Mouse (Mus musculus): ENCODE data around the gene Nrp2. TPM values are rescaled to one million over a fixed set of nuclear protein-coding genes. Genes with fewer than 3 reads are reported as not detected.

Gene Nrp2
- polyA plus RNA-seq, 1 experiment from 2014 or later: 20.5 TPM

DNA sequence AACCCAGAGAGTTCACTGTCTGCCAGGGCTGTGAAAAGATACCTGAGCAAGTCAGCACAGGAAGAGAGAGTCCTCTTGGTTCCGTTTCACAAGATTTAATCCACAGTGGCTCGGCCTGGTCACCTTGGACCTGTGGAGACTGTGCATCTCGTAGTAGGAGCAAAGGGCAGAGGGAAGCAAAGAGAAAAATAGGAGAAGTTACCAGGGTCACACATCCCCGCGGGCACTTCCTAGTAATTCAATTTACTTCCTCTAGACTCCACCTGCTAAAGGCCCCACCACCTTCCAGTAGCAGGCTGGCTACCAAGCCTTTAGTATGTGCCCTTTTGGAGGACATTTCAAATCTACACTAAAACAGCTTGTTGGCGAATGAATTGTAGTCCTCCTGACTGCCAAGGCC, 11.9 kb upstream of the Nrp2 start:
- no peak for DNase-seq (ENCODE audit: low spot score)
- Histone ChIP-seq H3K4me3 (no peak overlapping the region), H3K4me1 (peaks cover 14% of the 10 kb centered on the region), H3K27ac (replicated peaks) (no peak overlapping the region), H3K36me3 (replicated peaks) (no peaks in the 10 kb centered on the region), H3K9me3 (no peaks in the 10 kb centered on the region), H3K27me3 (replicated peaks; ENCODE audit: low read depth, poor library complexity, severe bottlenecking) (peaks cover 4% of the 10 kb centered on the region; the same call in 1 of the 2 replicates)
- 79% methylated on average over 6 of the region's 6 CpGs for WGBS

DNA sequence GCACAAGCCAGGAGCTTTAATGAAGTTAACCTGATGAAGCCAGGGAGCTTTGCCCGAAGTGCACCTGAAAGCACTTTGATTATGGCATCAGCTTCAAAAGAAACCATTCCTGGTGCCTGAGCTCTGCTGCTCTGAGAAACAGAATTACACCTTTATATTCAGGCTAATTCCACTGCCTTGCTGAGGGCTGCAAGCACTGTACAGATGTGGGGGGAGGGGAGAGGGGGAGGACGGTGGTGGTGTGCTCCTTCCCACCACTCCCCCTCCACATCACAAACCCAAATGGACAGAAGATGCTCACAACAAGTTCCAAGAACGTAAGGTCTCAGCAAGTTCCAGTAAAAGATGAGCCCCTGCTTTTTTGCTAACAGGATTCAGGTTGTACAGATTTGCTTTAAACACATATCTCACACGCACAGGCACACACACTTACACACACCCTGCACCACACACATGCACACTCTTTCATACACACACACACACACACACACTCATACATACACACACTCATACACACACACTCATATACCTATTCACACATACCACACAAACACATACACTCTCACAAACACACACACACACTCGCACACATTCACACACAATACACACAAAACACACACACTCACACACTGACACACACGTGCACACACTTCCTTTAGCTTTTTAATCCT, 6.6 kb upstream of the Nrp2 start:
- 55% methylated on average over 6 of the region's 6 CpGs for WGBS
- Histone ChIP-seq H3K27me3 (replicated peaks; ENCODE audit: low read depth, poor library complexity, severe bottlenecking) (peaks cover 29% of the 10 kb centered on the region), H3K36me3 (replicated peaks) (no peaks in the 10 kb centered on the region), H3K27ac (replicated peaks) (no peak overlapping the region), H3K9me3 (no peaks in the 10 kb centered on the region), H3K4me3 (0 out of 2 replicates have a peak overlapping the region, but pooled peaks have one; percentile 23), H3K4me1 (peaks cover 38% of the 10 kb centered on the region)
- no peak for DNase-seq (ENCODE audit: low spot score)

DNA sequence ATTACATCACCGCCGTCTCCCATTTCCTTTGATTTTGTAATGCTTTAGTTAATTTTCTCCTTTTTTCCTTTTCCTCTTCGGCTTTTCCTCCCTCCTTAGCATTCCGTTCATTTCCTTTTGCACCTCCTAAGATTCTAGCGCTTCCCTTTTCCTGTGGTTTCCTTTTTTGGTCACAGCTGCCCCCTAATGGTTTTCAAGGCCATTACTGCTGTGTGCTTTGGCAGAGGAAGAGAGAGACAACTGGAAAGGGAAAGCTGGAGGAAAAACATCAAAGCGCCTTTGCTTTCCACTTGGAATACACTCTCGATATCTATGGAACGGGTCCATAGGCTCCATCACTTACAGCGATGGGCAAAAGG, 6.1 kb upstream of the Nrp2 start:
- Histone ChIP-seq H3K4me3 (0 out of 2 replicates have a peak overlapping the region, but pooled peaks have one; percentile 23), H3K9me3 (no peaks in the 10 kb centered on the region), H3K27me3 (replicated peaks; ENCODE audit: low read depth, poor library complexity, severe bottlenecking) (peaks cover 34% of the 10 kb centered on the region), H3K27ac (replicated peaks) (no peak overlapping the region), H3K4me1 (peaks cover 39% of the 10 kb centered on the region), H3K36me3 (replicated peaks) (no peaks in the 10 kb centered on the region)
- peak; percentile 50 for DNase-seq (ENCODE audit: low spot score)
- WGBS: 28% methylated on average over 9 of the region's 9 CpGs

DNA sequence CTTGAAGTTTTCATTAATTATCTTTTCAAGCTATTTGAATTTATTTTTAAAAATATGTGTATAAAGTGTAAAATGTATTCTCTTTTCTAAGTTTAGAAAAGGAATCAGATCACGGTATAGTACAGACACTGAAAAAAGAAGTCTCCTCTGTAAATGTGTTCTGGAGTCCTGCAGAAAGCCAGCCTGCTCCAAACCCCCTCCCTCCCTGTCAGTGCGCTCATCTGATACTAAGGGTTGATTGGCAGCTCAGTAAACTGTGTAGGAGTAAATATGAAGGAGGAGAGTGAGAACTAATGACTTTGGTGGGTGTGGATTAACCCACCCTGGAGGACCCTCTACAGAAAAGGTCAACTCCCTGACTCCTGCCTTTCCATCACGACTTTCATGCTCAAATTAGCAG, 5.7 kb upstream of the Nrp2 start:
- Histone ChIP-seq H3K27ac (replicated peaks) (no peak overlapping the region), H3K27me3 (replicated peaks; ENCODE audit: low read depth, poor library complexity, severe bottlenecking) (peaks cover 38% of the 10 kb centered on the region), H3K9me3 (no peaks in the 10 kb centered on the region), H3K4me3 (no peak overlapping the region), H3K4me1 (peaks cover 41% of the 10 kb centered on the region), H3K36me3 (replicated peaks) (no peaks in the 10 kb centered on the region)
- 59% methylated on average over 3 of the region's 3 CpGs for WGBS
- DNase-seq (ENCODE audit: low spot score): no peak

DNA sequence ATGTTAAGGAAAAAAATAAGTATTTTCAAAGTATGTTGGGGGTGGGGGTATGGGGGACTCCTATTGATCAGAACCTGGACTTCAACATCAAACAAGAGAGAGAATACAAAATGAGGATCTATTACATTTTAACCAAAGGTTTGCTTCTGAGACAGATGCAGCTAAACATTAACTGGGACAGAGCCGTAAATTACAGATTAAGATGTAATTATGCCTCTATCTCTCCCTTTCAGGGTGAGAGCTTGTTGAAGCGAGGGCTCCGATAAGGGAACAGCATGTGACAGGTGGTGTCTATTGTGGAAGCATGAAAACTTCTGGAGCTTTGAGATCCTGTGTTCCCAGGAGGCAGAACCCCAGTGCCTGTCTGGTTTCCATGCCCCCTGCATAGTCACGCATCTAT, 3.3 kb upstream of the Nrp2 start:
- no peaks in the 10 kb centered on the region for H3K36me3 ChIP-seq (replicated peaks)
- no peak for DNase-seq (ENCODE audit: low spot score)
- no peak overlapping the region for H3K27ac ChIP-seq (replicated peaks)
- peaks cover 56% of the 10 kb centered on the region for H3K27me3 ChIP-seq (replicated peaks; ENCODE audit: low read depth, poor library complexity, severe bottlenecking)
- H3K4me1 ChIP-seq: peaks cover 57% of the 10 kb centered on the region
- no peaks in the 10 kb centered on the region for H3K9me3 ChIP-seq
- H3K4me3 ChIP-seq: no peak overlapping the region
- 76% methylated on average over 4 of the region's 4 CpGs for WGBS

DNA sequence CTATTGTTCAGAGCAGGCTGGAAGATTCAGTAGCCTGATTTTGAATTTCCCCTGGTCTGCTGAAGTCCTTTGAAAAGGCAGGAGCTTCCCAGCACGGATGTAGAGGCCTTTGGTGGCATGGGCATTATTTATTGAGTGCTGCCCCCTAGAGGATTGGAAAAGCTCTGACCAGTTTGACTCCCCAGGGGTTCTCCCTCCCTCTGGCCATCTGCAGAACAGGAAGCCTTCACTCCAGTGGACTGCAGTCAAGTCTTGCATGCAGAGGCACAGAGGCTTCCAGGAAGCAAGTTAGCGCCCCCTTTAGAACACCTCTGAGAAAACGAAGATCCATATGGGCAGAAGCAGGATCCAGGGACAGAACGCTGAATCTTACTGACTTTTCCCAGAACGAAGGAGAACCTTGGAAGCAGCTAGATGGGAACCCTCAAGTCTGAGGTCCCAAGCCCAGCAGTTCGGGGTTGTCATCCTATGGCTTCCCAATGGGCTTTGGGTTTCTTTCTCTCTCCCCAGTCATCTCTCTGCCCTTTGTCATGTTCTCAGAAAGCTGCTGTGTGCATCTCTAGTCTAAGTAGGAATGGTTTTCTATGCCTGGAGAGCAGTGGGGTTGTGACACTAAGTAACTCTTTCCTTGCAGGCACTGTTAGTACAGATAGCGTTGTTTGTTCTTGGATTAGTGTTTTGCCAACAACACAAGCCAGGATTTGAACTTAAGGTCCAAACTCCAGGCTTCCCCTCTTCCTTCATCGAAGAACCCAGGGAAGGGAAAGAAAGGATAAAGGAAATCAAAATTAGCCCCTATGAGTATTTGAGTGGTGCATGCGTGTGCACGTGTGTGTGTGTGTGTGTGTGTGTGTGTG, 1.8 kb upstream of the Nrp2 start:
- H3K27ac ChIP-seq (replicated peaks): no peak overlapping the region
- WGBS: 33% methylated on average over 10 of the region's 10 CpGs
- H3K4me3 ChIP-seq: no peak overlapping the region
- DNase-seq (ENCODE audit: low spot score): peak; percentile 83
- no peaks in the 10 kb centered on the region for H3K9me3 ChIP-seq
- H3K4me1 ChIP-seq: peaks cover 64% of the 10 kb centered on the region
- H3K36me3 ChIP-seq (replicated peaks): no peaks in the 10 kb centered on the region
- peaks cover 67% of the 10 kb centered on the region for H3K27me3 ChIP-seq (replicated peaks; ENCODE audit: low read depth, poor library complexity, severe bottlenecking)

DNA sequence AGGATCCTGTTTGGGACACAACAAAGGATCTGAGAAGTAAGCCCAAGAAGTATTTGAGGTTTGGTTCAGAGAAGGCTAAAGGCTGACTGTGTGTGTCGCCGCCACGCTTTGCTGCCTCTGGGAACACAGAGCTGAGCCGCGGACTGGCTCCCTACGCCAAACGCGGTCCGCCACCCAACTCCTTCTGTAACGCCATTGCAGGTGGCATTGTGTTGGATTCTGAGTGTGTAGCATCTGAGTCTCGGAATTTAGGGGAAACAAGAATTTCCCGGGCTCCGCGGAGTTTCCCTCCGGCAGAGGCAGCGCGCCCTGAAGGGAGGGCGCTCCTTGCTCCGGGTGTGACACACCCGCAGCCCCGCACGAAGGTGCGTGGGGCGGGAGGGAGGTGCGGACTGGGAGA, 342 bp upstream of the Nrp2 start:
- peak overlapping the region; percentile 90 for H3K27ac ChIP-seq (replicated peaks)

DNA sequence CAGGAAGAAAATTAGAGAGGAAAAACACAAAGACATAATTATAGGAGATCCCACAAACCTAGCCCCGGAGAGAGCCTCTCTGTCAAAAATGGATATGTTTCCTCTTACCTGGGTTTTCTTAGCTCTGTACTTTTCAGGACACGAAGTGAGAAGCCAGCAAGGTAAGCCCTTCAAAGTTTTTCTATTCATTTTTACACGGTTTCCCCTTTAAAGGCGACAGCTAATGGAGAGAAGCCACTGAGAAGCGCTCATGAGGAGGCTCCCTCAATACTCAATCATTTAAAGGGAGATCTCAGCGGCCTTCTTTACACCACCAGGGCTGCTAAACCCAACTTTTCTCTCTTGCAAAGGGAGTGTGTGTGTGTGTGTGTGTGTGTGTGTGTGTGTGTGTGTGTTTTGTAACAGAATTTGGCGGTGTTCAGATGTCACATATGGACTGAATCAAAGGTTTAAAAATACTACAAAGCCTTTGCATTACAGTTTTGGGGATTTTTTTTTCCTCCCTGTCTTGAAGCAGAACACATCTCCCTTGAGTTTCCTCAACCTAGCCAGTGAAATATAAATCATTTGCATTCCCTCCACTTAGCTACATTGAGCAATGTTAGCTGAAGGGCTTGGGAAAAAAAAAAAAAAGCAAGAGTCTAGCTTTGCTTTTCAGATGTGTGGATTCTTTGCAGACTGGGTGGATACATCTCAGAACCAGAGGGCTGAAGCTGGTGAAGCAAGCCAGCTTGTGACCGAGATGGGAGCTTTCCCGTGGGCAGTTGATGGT, 1.2 kb downstream of the Nrp2 start:
- Histone ChIP-seq H3K36me3 (replicated peaks) (no peaks in the 10 kb centered on the region), H3K27ac (replicated peaks) (peak overlapping the region; percentile 90), H3K9me3 (no peaks in the 10 kb centered on the region), H3K27me3 (replicated peaks; ENCODE audit: low read depth, poor library complexity, severe bottlenecking) (peaks cover 77% of the 10 kb centered on the region), H3K4me3 (peak overlapping the region; percentile 78), H3K4me1 (peaks cover 81% of the 10 kb centered on the region)
- peak; percentile 41 for DNase-seq (ENCODE audit: low spot score)
- WGBS: under 1% methylated on average over 9 of the region's 9 CpGs

More for the DNA sequence above, 342 bp upstream of the Nrp2 start:
- no peak for DNase-seq (ENCODE audit: low spot score)
- no peaks in the 10 kb centered on the region for H3K9me3 ChIP-seq
- peaks cover 74% of the 10 kb centered on the region for H3K27me3 ChIP-seq (replicated peaks; ENCODE audit: low read depth, poor library complexity, severe bottlenecking)
- H3K4me3 ChIP-seq: peak overlapping the region; percentile 78
- no peaks in the 10 kb centered on the region for H3K36me3 ChIP-seq (replicated peaks)
- WGBS: under 1% methylated on average over 25 of the region's 25 CpGs
- H3K4me1 ChIP-seq: peaks cover 65% of the 10 kb centered on the region

DNA sequence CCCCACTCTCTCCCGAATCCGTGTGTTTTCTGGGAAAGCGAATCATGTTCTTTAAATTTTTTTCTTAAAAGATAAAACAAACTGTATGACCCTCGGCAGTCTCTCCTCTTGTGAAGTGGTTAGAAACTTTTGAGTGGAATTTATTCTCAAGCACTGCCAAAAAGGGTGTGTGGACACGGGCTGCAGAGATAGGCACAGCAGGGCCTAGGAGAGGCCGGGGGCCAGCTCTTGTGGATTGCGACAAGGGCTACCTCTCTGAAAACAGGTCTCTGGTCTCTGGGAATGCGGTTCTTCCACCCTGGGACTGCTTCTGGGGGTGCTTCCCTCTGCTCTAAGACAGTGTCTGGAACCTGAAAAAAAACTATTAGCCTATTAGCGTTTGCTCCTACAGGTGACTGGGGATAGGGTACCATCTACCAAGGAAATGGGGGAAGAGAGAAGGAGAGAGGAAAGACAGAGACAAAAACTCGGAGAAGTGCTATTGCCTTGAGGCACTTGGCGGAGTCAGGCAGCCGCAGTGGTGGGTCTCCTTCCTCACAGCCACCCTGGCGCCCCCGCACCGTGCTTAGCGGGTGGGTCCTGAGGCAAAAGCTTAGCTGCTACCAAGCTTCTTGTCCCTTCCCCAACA, 1.9 kb downstream of the Nrp2 start:
- no peaks in the 10 kb centered on the region for H3K9me3 ChIP-seq
- H3K27me3 ChIP-seq (replicated peaks; ENCODE audit: low read depth, poor library complexity, severe bottlenecking): peaks cover 80% of the 10 kb centered on the region
- WGBS: 3% methylated on average over 16 of the region's 16 CpGs
- peaks cover 85% of the 10 kb centered on the region for H3K4me1 ChIP-seq
- peak overlapping the region; percentile 78 for H3K4me3 ChIP-seq
- H3K36me3 ChIP-seq (replicated peaks): no peaks in the 10 kb centered on the region
- peak overlapping the region; percentile 83 for H3K27ac ChIP-seq (replicated peaks)
- no peak for DNase-seq (ENCODE audit: low spot score)

DNA sequence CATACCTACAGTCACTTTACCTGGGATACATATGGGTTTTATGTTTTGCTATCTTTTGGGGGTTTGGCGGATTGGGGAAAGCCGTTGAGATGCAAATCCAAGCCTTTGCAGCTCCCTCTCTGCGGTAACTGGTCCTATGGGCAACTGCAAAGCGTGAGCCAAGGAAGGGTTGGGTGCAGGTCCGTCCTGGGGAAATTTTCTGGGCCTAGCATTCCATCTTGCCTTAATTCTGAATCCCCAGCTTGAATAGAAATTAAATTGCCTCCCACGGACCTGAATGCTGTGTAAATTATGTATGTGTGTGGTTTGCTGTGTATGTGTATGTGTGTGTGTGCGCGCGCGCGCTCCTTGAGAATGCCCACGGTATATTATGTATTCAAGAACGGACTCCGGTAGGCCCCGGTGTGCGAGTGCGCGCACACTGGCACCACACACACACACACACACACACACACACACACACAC, 2.5 kb downstream of the Nrp2 start:
- peaks cover 82% of the 10 kb centered on the region for H3K27me3 ChIP-seq (replicated peaks; ENCODE audit: low read depth, poor library complexity, severe bottlenecking)
- peaks cover 89% of the 10 kb centered on the region for H3K4me1 ChIP-seq
- DNase-seq (ENCODE audit: low spot score): peak; percentile 58
- peak overlapping the region; percentile 78 for H3K4me3 ChIP-seq
- H3K36me3 ChIP-seq (replicated peaks): no peaks in the 10 kb centered on the region
- no peaks in the 10 kb centered on the region for H3K9me3 ChIP-seq
- peak overlapping the region; percentile 83 for H3K27ac ChIP-seq (replicated peaks)
- under 1% methylated on average over 18 of the region's 18 CpGs for WGBS

DNA sequence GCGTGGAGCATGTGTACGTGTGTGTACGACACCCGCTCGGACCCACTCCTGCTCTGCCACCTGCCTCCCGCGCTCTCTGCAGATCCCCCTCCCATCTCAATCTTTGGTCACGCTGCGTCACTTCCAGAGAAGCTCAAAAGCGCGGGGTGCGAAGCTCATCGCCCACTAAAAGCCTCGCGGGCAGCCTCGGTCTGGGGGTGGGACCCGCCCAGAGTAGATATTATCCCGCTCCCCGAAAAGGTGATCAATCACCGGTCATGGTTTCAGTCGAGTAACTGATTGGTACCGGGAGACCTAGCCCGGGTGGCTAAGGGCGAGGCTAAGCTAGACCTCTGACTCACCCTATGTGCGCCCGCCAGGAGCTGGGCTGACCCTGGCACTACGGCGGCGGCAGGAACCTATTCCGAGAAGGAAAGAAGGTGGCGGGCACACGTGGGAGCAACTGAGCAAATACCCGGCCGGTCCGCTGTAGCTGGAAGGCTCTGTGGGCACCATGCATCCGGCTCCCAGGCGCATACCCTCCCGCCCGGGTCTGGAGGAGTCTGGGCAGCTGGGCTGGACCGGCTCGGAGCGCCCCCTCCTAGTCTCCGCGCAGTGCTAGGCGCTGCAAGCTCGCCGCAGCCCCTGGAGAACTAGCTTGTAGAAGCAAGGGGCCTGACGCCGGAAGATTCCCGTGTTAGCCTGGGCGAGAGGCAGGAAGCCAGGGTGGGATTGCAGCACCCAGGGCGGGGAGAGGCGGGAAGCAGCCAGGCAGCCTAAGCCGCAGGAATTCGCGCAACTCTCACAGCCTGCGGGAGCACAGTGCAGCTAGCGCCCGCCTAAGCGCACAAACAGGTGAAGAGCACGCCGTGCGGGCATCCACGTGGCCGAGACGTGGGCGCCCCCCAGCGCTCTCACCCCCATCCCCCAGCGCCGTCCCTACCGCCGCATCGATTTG, 3.3 kb downstream of the Nrp2 start:
- under 1% methylated on average over 73 of the region's 73 CpGs for WGBS
- Histone ChIP-seq H3K27ac (replicated peaks) (peak overlapping the region; percentile 83), H3K9me3 (no peaks in the 10 kb centered on the region), H3K4me3 (peak overlapping the region; percentile 78), H3K27me3 (replicated peaks; ENCODE audit: low read depth, poor library complexity, severe bottlenecking) (peaks cover 86% of the 10 kb centered on the region), H3K4me1 (peaks cover 88% of the 10 kb centered on the region), H3K36me3 (replicated peaks) (no peaks in the 10 kb centered on the region)
- DNase-seq (ENCODE audit: low spot score): peak; percentile 79
